In genomic region chr15:10735216-10735615, GRCm38 (mm10) we compare ENCODE assay signal across 33 mouse cellular contexts. TPM values are rescaled to one million over a fixed set of nuclear protein-coding genes. Genes with fewer than 3 reads are reported as not detected.
DNase-seq lines count a peak whose midpoint lies in the region; ATAC-seq and TF ChIP-seq lines count a peak whose summit lies in the region.
"Had no signal": no experiment of that assay in that cellular context is flagged by ENCODE, and none has a peak within 500 bp of the region (broad histone marks: within the 10 kb centered on the region; RNA-seq: fewer than 3 reads in every experiment).

No protein-coding gene starts in this region.

- H3K9me3 ChIP-seq in kidney, embryonic 14.5 days (ENCODE audit: control insufficient read depth, low read length), result no peaks in the 10 kb centered on the region
- no peaks in the 10 kb centered on the region for H3K9me3 ChIP-seq in E14TG2a.4 (ENCODE audit: low read length)
- H3K9me3 ChIP-seq in ES-E14 (ENCODE audit: control insufficient read depth, insufficient read depth, low read depth, low read length), result no peaks in the 10 kb centered on the region
- no peaks in the 10 kb centered on the region for H3K9me3 ChIP-seq in embryonic facial prominence, embryonic 15.5 days (replicated peaks)
- no peaks in the 10 kb centered on the region for H3K9me3 ChIP-seq in hindbrain, embryonic 11.5 days (ENCODE audit: control insufficient read depth, low read length)
- H3K9me3 ChIP-seq: forebrain, embryonic 10.5 days; forebrain, embryonic 15.5 days; G1E; heart, embryonic 12.5 days; hindbrain, embryonic 15.5 days; liver, embryonic 13.5 days; midbrain, embryonic 12.5 days; neural tube, embryonic 13.5 days had no signal

- H3K4me3 ChIP-seq in kidney, embryonic 14.5 days (ENCODE audit: low read length), result no peak overlapping the region
- 0 out of 2 replicates have a peak overlapping the region, but pooled peaks have one; percentile 29 for H3K4me3 ChIP-seq in E14TG2a.4 (replicated peaks; ENCODE audit: low read length)
- peak overlapping the region; percentile 3 to 10; a peak in 3 of 4 replicates for H3K4me3 ChIP-seq in ES-E14 (ENCODE audit: insufficient read depth in 1 of 2, low read depth in 1 of 2, low read length in 2 of 2, poor library complexity in 1 of 2, severe bottlenecking in 1 of 2)
- no peak overlapping the region for H3K4me3 ChIP-seq in embryonic facial prominence, embryonic 15.5 days (replicated peaks)
- no peak overlapping the region for H3K4me3 ChIP-seq in hindbrain, embryonic 11.5 days (ENCODE audit: low read depth, low read length)
- H3K4me3 ChIP-seq: forebrain, embryonic 10.5 days; forebrain, embryonic 15.5 days; heart, adult 2 months; heart, embryonic 12.5 days; hindbrain, embryonic 15.5 days; liver, embryonic 13.5 days; megakaryocyte, embryonic 14.5 days; midbrain, embryonic 12.5 days; myocyte; neural tube, embryonic 13.5 days had no signal

- no peak for TF ChIP-seq CTCF in E14TG2a.4 (conservative IDR thresholded peaks at IDR 0.05; ENCODE audit: low read length)

- H3K4me2 ChIP-seq in kidney, embryonic 14.5 days (replicated peaks; ENCODE audit: low read depth, low read length), result no peak overlapping the region
- no peak overlapping the region for H3K4me2 ChIP-seq in embryonic facial prominence, embryonic 15.5 days (replicated peaks)
- H3K4me2 ChIP-seq in hindbrain, embryonic 11.5 days (replicated peaks; ENCODE audit: low read depth, low read length), result no peak overlapping the region
- H3K4me2 ChIP-seq: forebrain, embryonic 15.5 days; heart, embryonic 12.5 days; hindbrain, embryonic 15.5 days; liver, embryonic 13.5 days; midbrain, embryonic 12.5 days; neural tube, embryonic 13.5 days had no signal

- 57% methylated on average over 8 of the region's 8 CpGs for WGBS in kidney, embryonic 14.5 days
- 55% methylated on average over 8 of the region's 8 CpGs for WGBS in embryonic facial prominence, embryonic 15.5 days
- WGBS in hindbrain, embryonic 11.5 days, result 84% methylated on average over 8 of the region's 8 CpGs

- H3K27ac ChIP-seq in kidney, embryonic 14.5 days (ENCODE audit: low read depth, low read length), result no peak overlapping the region
- no peak overlapping the region for H3K27ac ChIP-seq in ES-E14 (ENCODE audit: insufficient read depth, low read depth, low read length, poor library complexity, severe bottlenecking)
- peak overlapping the region; percentile 74 for H3K27ac ChIP-seq in embryonic facial prominence, embryonic 15.5 days (replicated peaks)
- H3K27ac ChIP-seq in hindbrain, embryonic 11.5 days (ENCODE audit: low read depth, low read length), result no peak overlapping the region
- H3K27ac ChIP-seq: forebrain, embryonic 10.5 days; forebrain, embryonic 15.5 days; heart, adult 2 months; hindbrain, embryonic 15.5 days; liver, embryonic 13.5 days; midbrain, embryonic 12.5 days; neural tube, embryonic 13.5 days had no signal

- H3K9ac ChIP-seq in kidney, embryonic 14.5 days (ENCODE audit: low read depth, low read length), result no peak overlapping the region
- no peak overlapping the region; the same call in 1 of the 2 replicates for H3K9ac ChIP-seq in ES-E14 (ENCODE audit: insufficient read depth, low read depth, low read length, poor library complexity, severe bottlenecking)
- H3K9ac ChIP-seq in embryonic facial prominence, embryonic 15.5 days, result no peak overlapping the region
- H3K9ac ChIP-seq in hindbrain, embryonic 11.5 days (ENCODE audit: low read depth, low read length), result no peak overlapping the region
- H3K9ac ChIP-seq: forebrain, embryonic 15.5 days; heart, embryonic 12.5 days; hindbrain, embryonic 15.5 days; liver, embryonic 13.5 days; midbrain, embryonic 12.5 days; neural tube, embryonic 13.5 days had no signal

- H3K27me3 ChIP-seq in kidney, embryonic 14.5 days (ENCODE audit: control insufficient read depth, insufficient read depth, low read length), result no peaks in the 10 kb centered on the region
- H3K27me3 ChIP-seq in E14TG2a.4 (ENCODE audit: insufficient read depth, low read length), result no peaks in the 10 kb centered on the region
- H3K27me3 ChIP-seq in embryonic facial prominence, embryonic 15.5 days, result no peaks in the 10 kb centered on the region
- no peaks in the 10 kb centered on the region for H3K27me3 ChIP-seq in hindbrain, embryonic 11.5 days (ENCODE audit: control insufficient read depth, insufficient read depth, low read length)
- H3K27me3 ChIP-seq: forebrain, embryonic 15.5 days; hindbrain, embryonic 15.5 days; liver, embryonic 13.5 days; midbrain, embryonic 12.5 days; neural tube, embryonic 13.5 days; Patski had no signal

- DNase-seq in kidney, postnatal 36 days, result no peak
- no peak for DNase-seq in ES-E14 (ENCODE audit: low read depth, low spot score)
- DNase-seq in hindbrain, embryonic 11.5 days (ENCODE audit: low spot score), result no peak
- DNase-seq in thymus, postnatal 4 days, result no peak
- DNase-seq: adrenal gland, adult 2 months; adrenal gland, postnatal 36 days; cerebellum, adult 8-10 months; embryo, embryonic 11 days; gastrocnemius, postnatal 25 days; heart, adult 2 months; kidney, adult 2 months; kidney, postnatal 25 days; liver, embryonic 13.5 days; lung, adult 18-20 months; lung, postnatal 4 days; thymus, adult 2 months; thymus, postnatal 36 days had no signal

- 0 out of 2 replicates have a peak, but pooled peaks have one; percentile 49 for ATAC-seq in kidney, embryonic 14.5 days (ENCODE audit: low FRiP score, low TSS enrichment)
- ATAC-seq in embryonic facial prominence, embryonic 15.5 days (ENCODE audit: insufficient number of reproducible peaks, low FRiP score, low TSS enrichment, low read depth), result no peak
- ATAC-seq in hindbrain, embryonic 11.5 days (ENCODE audit: low FRiP score), result no peak
- ATAC-seq: CD4-positive, CD25-positive, alpha-beta regulatory T cell, adult 4 months; forebrain, embryonic 15.5 days; inflammation-experienced regulatory T-cells, adult 6 months; lung, postnatal 0 days; Patski had no signal

- H3K4me1 ChIP-seq in kidney, embryonic 14.5 days (ENCODE audit: control insufficient read depth, insufficient read depth, low read length), result no peaks in the 10 kb centered on the region; the same call in 1 of the 2 replicates
- H3K4me1 ChIP-seq in E14TG2a.4 (replicated peaks; ENCODE audit: low read depth, low read length) (peaks cover 22% of the 10 kb centered on the region), ES-E14 (ENCODE audit: control insufficient read depth in 2 of 2, insufficient read depth in 2 of 2, low read length in 2 of 2, poor library complexity in 1 of 2) (peaks cover 0 to 4% of the 10 kb centered on the region in 2 experiments; a peak in 2 of 4 replicates)
- peaks cover 26% of the 10 kb centered on the region for H3K4me1 ChIP-seq in embryonic facial prominence, embryonic 15.5 days
- no peaks in the 10 kb centered on the region for H3K4me1 ChIP-seq in hindbrain, embryonic 11.5 days (replicated peaks; ENCODE audit: control insufficient read depth, insufficient read depth, low read length)
- H3K4me1 ChIP-seq: forebrain, embryonic 10.5 days; forebrain, embryonic 15.5 days; hindbrain, embryonic 15.5 days; liver, embryonic 13.5 days; midbrain, embryonic 12.5 days; neural tube, embryonic 13.5 days had no signal

- in situ Hi-C loops in ES-E14 (cut with MboI; ENCODE audit: low sequenced_read_pairs in 2 of 2, unreplicated experiment in 2 of 2), result no loop called here

- no peaks in the 10 kb centered on the region for H3K36me3 ChIP-seq in kidney, embryonic 14.5 days (ENCODE audit: control insufficient read depth, insufficient read depth, low read length)
- H3K36me3 ChIP-seq in E14TG2a.4 (ENCODE audit: insufficient read depth, low read length) (no peaks in the 10 kb centered on the region), ES-E14 (ENCODE audit: control insufficient read depth, insufficient read depth, low read length, poor library complexity, severe bottlenecking) (no peaks in the 10 kb centered on the region)
- H3K36me3 ChIP-seq in embryonic facial prominence, embryonic 15.5 days, result no peaks in the 10 kb centered on the region
- no peaks in the 10 kb centered on the region for H3K36me3 ChIP-seq in hindbrain, embryonic 11.5 days (ENCODE audit: control insufficient read depth, insufficient read depth, low read length)
- H3K36me3 ChIP-seq: forebrain, embryonic 10.5 days; forebrain, embryonic 15.5 days; G1E; heart, embryonic 12.5 days; hindbrain, embryonic 15.5 days; liver, embryonic 13.5 days; midbrain, embryonic 12.5 days; neural tube, embryonic 13.5 days had no signal

TF ChIP-seq in ES-E14, 5 proteins besides CTCF, POLR2A, EP300 and RAD21:
- TF ChIP-seq CHD2 (IDR thresholded peaks at IDR 0.05; ENCODE audit: low read depth, low read length), result no peak
- TF ChIP-seq ZC3H11A (IDR thresholded peaks at IDR 0.05; ENCODE audit: borderline replicate concordance, low read depth, low read length), result no peak
- no peak for TF ChIP-seq MAFK (IDR thresholded peaks at IDR 0.05; ENCODE audit: insufficient read depth, low read depth, low read length)
- TF ChIP-seq HCFC1 (IDR thresholded peaks at IDR 0.05; ENCODE audit: borderline replicate concordance, insufficient read depth, low read length), result no peak
- TF ChIP-seq ZNF384 (IDR thresholded peaks at IDR 0.05; ENCODE audit: low read depth, low read length), result no peak

RNA-seq across cellular contexts. Expression of gene Rai14, which starts 20.8 kb away (rescaled TPM):
- 48.0 and 75.0 TPM in 2 replicates for polyA plus RNA-seq in kidney, embryonic 14.5 days (2014; fragmentation: Nextera tagmentation; extraction: Ambion mirVana)
- total RNA-seq in ES-E14 (2012; rRNA removed), result 34.2 and 35.0 TPM in 2 replicates
- 54.7 and 59.5 TPM in 2 replicates for polyA plus RNA-seq in embryonic facial prominence, embryonic 15.5 days (2015; fragmentation: Nextera tagmentation; extraction: Ambion mirVana)
- polyA plus RNA-seq in hindbrain, embryonic 11.5 days (2014; fragmentation: Nextera tagmentation; extraction: Ambion mirVana), result 86.0 and 93.4 TPM in 2 replicates
- polyA plus RNA-seq: G1E had no signal

Comparison
In these comparisons a context has a peak if more than half of its experiments do, and no peak if none do; other contexts are left out.
1. H3K4me3 ChIP-seq: peak in E14TG2a.4 (single experiment) and ES-E14 (2 of 2); none in kidney, embryonic 14.5 days (single experiment), embryonic facial prominence, embryonic 15.5 days (single experiment) and hindbrain, embryonic 11.5 days (single experiment).